Mouse (Mus musculus) CH12.LX (cell line): ENCODE results near the gene Vps35. TPM values are rescaled to one million over a fixed set of nuclear protein-coding genes. Genes with fewer than 3 reads are reported as not detected.

Experiments used
- DNase-seq: peaks from one replicate; pipeline ENCODE4 v3.0.0-alpha.2; 2013; ENCODE audit errors: extremely low read depth
- H3K27ac ChIP-seq: 2 replicates; pipeline ENCODE4 v1.5.1; 2012; ENCODE audit warnings: low read depth, mild to moderate bottlenecking, control low read depth, moderate library complexity; ENCODE audit not compliant: insufficient read depth
- H3K27me3 ChIP-seq: replicated peaks from 2 replicates; pipeline ENCODE3; 2012; ENCODE audit warnings: inconsistent platforms
- H3K36me3 ChIP-seq, 2 experiments: replicated peaks in 1 of 2; 2 replicates each; pipeline versions ENCODE3 to v1.6.1; 2012; ENCODE audit warnings: inconsistent platforms in 1 of 2, low read length in 1 of 2, mild to moderate bottlenecking in 1 of 2, mixed read lengths in 1 of 2, moderate library complexity in 1 of 2; ENCODE audit not compliant: control insufficient read depth in 1 of 2, insufficient read depth in 1 of 2
- H3K4me1 ChIP-seq, 2 experiments: 2 replicates each; pipeline ENCODE4 v1.6.1; 2012; ENCODE audit warnings: inconsistent platforms in 1 of 2, moderate library complexity in 1 of 2; ENCODE audit not compliant: insufficient read depth in 2 of 2, control insufficient read depth in 1 of 2
- H3K4me2 ChIP-seq: 2 replicates; pipeline ENCODE4 v1.6.1; 2012; ENCODE audit warnings: low read depth, mild to moderate bottlenecking, control low read depth; ENCODE audit not compliant: poor library complexity, insufficient read depth, severe bottlenecking
- H3K4me3 ChIP-seq, 3 experiments: fragments of 150-350 bp in 1 of 3; sonication (generic) in 1 of 3; replicated peaks in 1 of 3; 2 replicates each; pipeline versions ENCODE3 to v1.5.1; 2011 to 2012; ENCODE audit warnings: low read depth in 2 of 3, low read length in 2 of 3, mild to moderate bottlenecking in 2 of 3, moderate library complexity in 2 of 3, control low read depth in 1 of 3, improper control_type of control experiment in 1 of 3, inconsistent platforms in 1 of 3, mixed read lengths in 1 of 3; ENCODE audit not compliant: poor library complexity in 1 of 3
- H3K79me2 ChIP-seq: replicated peaks from 2 replicates; pipeline ENCODE4 v1.6.1; 2012; ENCODE audit warnings: mild to moderate bottlenecking, moderate library complexity; ENCODE audit not compliant: control insufficient read depth, poor library complexity, insufficient read depth, severe bottlenecking; ENCODE audit errors: extremely low read depth
- H3K9ac ChIP-seq: 2 replicates; pipeline ENCODE4 v1.6.1; 2012; ENCODE audit warnings: low read depth, mild to moderate bottlenecking, control low read depth, moderate library complexity; ENCODE audit not compliant: insufficient read depth
- H3K9me3 ChIP-seq: replicated peaks from 2 replicates; pipeline ENCODE3; 2012; ENCODE audit warnings: low read length, inconsistent platforms, mixed read lengths
- CHD1 ChIP-seq: IDR thresholded peaks from 2 replicates; pipeline ENCODE4 v1.6.1; 2012; ENCODE audit warnings: low read depth, low read length, improper control_type of control experiment, inconsistent platforms
- CHD2 ChIP-seq: IDR thresholded peaks from 2 replicates; pipeline ENCODE4 v1.6.1; 2011; ENCODE audit warnings: low read length, improper control_type of control experiment
- CTCF ChIP-seq, 2 experiments: IDR thresholded peaks in 1 of 2; conservative IDR thresholded peaks in 1 of 2; 2 replicates each; pipeline ENCODE4 v1.5.1; 2011 to 2012; ENCODE audit warnings: low read depth in 2 of 2, low read length in 2 of 2, improper control_type of control experiment in 1 of 2, inconsistent platforms in 1 of 2, mild to moderate bottlenecking in 1 of 2, moderate library complexity in 1 of 2
- E2F4 ChIP-seq: IDR thresholded peaks from 2 replicates; pipeline ENCODE4 v1.6.1; 2011; ENCODE audit warnings: low read depth, low read length, improper control_type of control experiment; ENCODE audit not compliant: insufficient replicate concordance
- ETS1 ChIP-seq: conservative IDR thresholded peaks from 2 replicates; pipeline ENCODE4 v1.6.1; 2012; ENCODE audit warnings: low read depth, mild to moderate bottlenecking, inconsistent platforms, low read length, improper control_type of control experiment, moderate library complexity
- GABPA ChIP-seq: IDR thresholded peaks from 2 replicates; pipeline ENCODE4 v1.6.1; 2012; ENCODE audit warnings: low read depth, low read length, improper control_type of control experiment, inconsistent platforms; ENCODE audit not compliant: insufficient replicate concordance
- JUND ChIP-seq: conservative IDR thresholded peaks from 2 replicates; pipeline ENCODE4 v1.6.1; 2011; ENCODE audit warnings: low read depth, low read length, improper control_type of control experiment
- MEF2A ChIP-seq: IDR thresholded peaks from 2 replicates; pipeline ENCODE4 v1.6.1; 2014; ENCODE audit warnings: low read depth, mild to moderate bottlenecking, inconsistent platforms, low read length, improper control_type of control experiment, borderline replicate concordance
- MXI1 ChIP-seq: IDR thresholded peaks from 2 replicates; pipeline ENCODE4 v1.6.1; 2011; ENCODE audit warnings: mild to moderate bottlenecking, low read depth, low read length, improper control_type of control experiment
- MYC ChIP-seq: IDR thresholded peaks from 2 replicates; pipeline ENCODE4 v1.6.1; 2011; ENCODE audit warnings: low read depth, mild to moderate bottlenecking, improper control_type of control experiment, low read length
- NELFE ChIP-seq: IDR thresholded peaks from 2 replicates; pipeline ENCODE4 v1.6.1; 2011; ENCODE audit warnings: low read depth, low read length, improper control_type of control experiment
- NRF1 ChIP-seq: IDR thresholded peaks from 2 replicates; pipeline ENCODE4 v1.6.1; 2014; ENCODE audit warnings: low read depth, mild to moderate bottlenecking, inconsistent platforms, low read length, improper control_type of control experiment, moderate library complexity
- PAX5 ChIP-seq: IDR thresholded peaks from 2 replicates; pipeline ENCODE4 v1.6.1; 2012; ENCODE audit warnings: low read length, inconsistent platforms, mixed read lengths
- POLR2A ChIP-seq: IDR thresholded peaks from 2 replicates; pipeline ENCODE4 v1.6.1; 2011; ENCODE audit warnings: low read depth, mild to moderate bottlenecking, improper control_type of control experiment, low read length
- POLR2AphosphoS2 ChIP-seq: IDR thresholded peaks from 2 replicates; pipeline ENCODE4 v1.6.1; 2011; ENCODE audit warnings: low read depth, low read length, improper control_type of control experiment
- RAD21 ChIP-seq: IDR thresholded peaks from 2 replicates; pipeline ENCODE4 v1.6.1; 2011; ENCODE audit warnings: low read depth, mild to moderate bottlenecking, low read length, improper control_type of control experiment, moderate library complexity
- RCOR1 ChIP-seq: conservative IDR thresholded peaks from 2 replicates; pipeline ENCODE4 v1.6.1; 2012; ENCODE audit warnings: low read depth, mild to moderate bottlenecking, inconsistent platforms, low read length, improper control_type of control experiment
- SIN3A ChIP-seq: IDR thresholded peaks from 2 replicates; pipeline ENCODE4 v1.6.1; 2012; ENCODE audit warnings: low read length, improper control_type of control experiment, inconsistent platforms
- SMC3 ChIP-seq: IDR thresholded peaks from 2 replicates; pipeline ENCODE4 v1.6.1; 2011; ENCODE audit warnings: low read depth, low read length, improper control_type of control experiment
- TBP ChIP-seq: conservative IDR thresholded peaks from 2 replicates; pipeline ENCODE4 v1.6.1; 2011; ENCODE audit warnings: low read depth, low read length, improper control_type of control experiment
- USF1 ChIP-seq: IDR thresholded peaks from 2 replicates; pipeline ENCODE4 v1.6.1; 2014; ENCODE audit warnings: low read depth, mild to moderate bottlenecking, inconsistent platforms, low read length, improper control_type of control experiment
- USF2 ChIP-seq: conservative IDR thresholded peaks from 2 replicates; pipeline ENCODE4 v1.6.1; 2011; ENCODE audit warnings: low read depth, low read length, improper control_type of control experiment
- ZC3H11A ChIP-seq: IDR thresholded peaks from 2 replicates; pipeline ENCODE4 v1.6.1; 2012; ENCODE audit warnings: low read depth, mild to moderate bottlenecking, inconsistent platforms, low read length, improper control_type of control experiment
- ZKSCAN1 ChIP-seq: IDR thresholded peaks from 2 replicates; pipeline ENCODE4 v1.6.1; 2012; ENCODE audit warnings: low read depth, inconsistent platforms, low read length, improper control_type of control experiment, borderline replicate concordance
- ZMIZ1 ChIP-seq: IDR thresholded peaks from 2 replicates; pipeline ENCODE4 v1.6.1; 2012; ENCODE audit warnings: low read depth, mild to moderate bottlenecking, inconsistent platforms, low read length, improper control_type of control experiment
- dilution Hi-C: fragments of 300-500 bp; cut with MboI; formaldehyde crosslinking; loops from 2 replicates; pipeline ENCODE4 v1.14.3; 2020; ENCODE audit warnings: low sequenced_read_pairs; ENCODE audit not compliant: extremely low pct_unique_long_range_greater_than_20kb, extremely low pct_ligation_motif_present
- in situ Hi-C: fragments of 300-500 bp; cut with MboI; formaldehyde crosslinking; loops from 3 replicates; pipeline ENCODE4 v1.14.3; 2019; ENCODE audit warnings: low sequenced_read_pairs, low pct_ligation_motif_present, low pct_unique_long_range_greater_than_20kb, mixed read lengths
- polyA plus RNA-seq: library from polyadenylated mRNA; unstranded; fragments of >175 nt; gene quantifications from 2 replicates; pipeline ENCODE4 v1.2.1, GENCODE M21; 2012; ENCODE audit warnings: low read depth; ENCODE audit not compliant: insufficient read length
- total RNA-seq, 2 experiments: library from RNA; depleted of rRNA; stranded (reverse); fragments of 300-350 nt in 1 of 2; fragments of >200 nt in 1 of 2; gene quantifications; 2 replicates each; pipeline ENCODE4 v1.2.3; 2012 to 2014

Gene Vps35
- total and polyA plus RNA-seq, 3 experiments, result 79.8 to 163 (median 99.2) TPM

- no peaks in the 10 kb centered on the region for H3K36me3 ChIP-seq
- no peak for TF ChIP-seq RCOR1
- no peak for TF ChIP-seq SIN3A
- no peak for TF ChIP-seq CHD1
- no peak for TF ChIP-seq E2F4
- no peak for TF ChIP-seq RAD21
- TF ChIP-seq NELFE, result no peak
- TF ChIP-seq MXI1, result no peak
- TF ChIP-seq ZMIZ1, result no peak
- no peak for TF ChIP-seq PAX5
- no peak for TF ChIP-seq MYC
- TF ChIP-seq NRF1, result no peak
- no peak for TF ChIP-seq ETS1
- TF ChIP-seq USF2, result no peak
- no peak for TF ChIP-seq JUND
- no peak for TF ChIP-seq CHD2
- no peak for TF ChIP-seq GABPA
- no peak for TF ChIP-seq POLR2AphosphoS2
- no peak for TF ChIP-seq MEF2A
- no peak for TF ChIP-seq CTCF (conservative IDR thresholded peaks at IDR 0.05 in 1 of 2, IDR thresholded peaks at IDR 0.05 in 1 of 2; ENCODE audit: low read depth in 2 of 2, low read length in 2 of 2)
- no peak for TF ChIP-seq USF1
- peaks cover 36% of the 10 kb centered on the region for H3K27me3 ChIP-seq
- dilution Hi-C loops, result no loop called here
- in situ Hi-C loops, result no loop called here
- peaks cover 4% of the 10 kb centered on the region for H3K9me3 ChIP-seq
- H3K4me2 ChIP-seq, result no peak overlapping the region
- no peak for DNase-seq
- no peak overlapping the region for H3K27ac ChIP-seq
- 0 out of 4 replicates have a peak, but pooled peaks cover 0 to 2% of the 10 kb centered on the region in 2 experiments for H3K4me1 ChIP-seq
- no peak overlapping the region for H3K4me3 ChIP-seq
- H3K79me2 ChIP-seq, result no peaks in the 10 kb centered on the region
- H3K9ac ChIP-seq, result no peak overlapping the region
Measured at GRCm38 (mm10) chr8:85220992-85221391, 78.6 kb downstream of the Vps35 start.

GRCm38 (mm10) chr8:85220220-85220619, 79.4 kb downstream of the Vps35 start:
- H3K4me2 ChIP-seq, result no peak overlapping the region
- no peaks in the 10 kb centered on the region for H3K36me3 ChIP-seq
- no peak overlapping the region for H3K9ac ChIP-seq
- no peaks in the 10 kb centered on the region for H3K79me2 ChIP-seq
- in situ Hi-C loops (no loop called here), dilution Hi-C loops (no loop called here)
- 0 out of 4 replicates have a peak, but pooled peaks cover 0 to 2% of the 10 kb centered on the region in 2 experiments for H3K4me1 ChIP-seq
- H3K27me3 ChIP-seq, result peaks cover 37% of the 10 kb centered on the region
- DNase-seq, result no peak
- H3K9me3 ChIP-seq, result peaks cover 4% of the 10 kb centered on the region
- no peak overlapping the region for H3K4me3 ChIP-seq
- no peak overlapping the region for H3K27ac ChIP-seq
- TF ChIP-seq POLR2A (no peak), SMC3 (no peak), TBP (no peak), ZKSCAN1 (no peak), ZC3H11A (no peak), CTCF (conservative IDR thresholded peaks at IDR 0.05 in 1 of 2, IDR thresholded peaks at IDR 0.05 in 1 of 2; ENCODE audit: low read depth in 2 of 2, low read length in 2 of 2) (no peak), POLR2AphosphoS2 (no peak)

Other genes starting within 250 kb of the Vps35 start
- 14.1 and 21.9 TPM in 2 replicates for gene Fbxw9, start 239.7 kb downstream of the Vps35 start, total RNA-seq (2012; rRNA removed)
- 6.4 and 7.3 TPM in 2 replicates for gene Fbxw9, start 239.7 kb downstream of the Vps35 start, total RNA-seq (2014; rRNA removed)
- 10.4 and 11.7 TPM in 2 replicates for gene Fbxw9, start 239.7 kb downstream of the Vps35 start, polyA plus RNA-seq
- gene Gm5741, start 231.8 kb downstream of the Vps35 start, total RNA-seq (2012; rRNA removed), result not detected in 2 replicates
- gene Gm5741, start 231.8 kb downstream of the Vps35 start, total RNA-seq (2014; rRNA removed), result not detected in 2 replicates
- gene Gm5741, start 231.8 kb downstream of the Vps35 start, polyA plus RNA-seq, result 1.0 TPM in 1 of 2 replicates, not detected in the other
- 44.7 and 66.4 TPM in 2 replicates for gene Dhps, start 228.0 kb downstream of the Vps35 start, total RNA-seq (2012; rRNA removed)
- 60.1 and 64.6 TPM in 2 replicates for gene Dhps, start 228.0 kb downstream of the Vps35 start, total RNA-seq (2014; rRNA removed)
- 77.3 and 88.5 TPM in 2 replicates for gene Dhps, start 228.0 kb downstream of the Vps35 start, polyA plus RNA-seq
- 34.3 and 40.9 TPM in 2 replicates for gene Wdr83os, start 219.1 kb downstream of the Vps35 start, total RNA-seq (2012; rRNA removed)
- gene Wdr83os, start 219.1 kb downstream of the Vps35 start, total RNA-seq (2014; rRNA removed), result 38.5 and 43.5 TPM in 2 replicates
- 98.3 and 103 TPM in 2 replicates for gene Wdr83os, start 219.1 kb downstream of the Vps35 start, polyA plus RNA-seq
- gene Wdr83, start 218.5 kb downstream of the Vps35 start, total RNA-seq (2012; rRNA removed), result 24.6 and 25.8 TPM in 2 replicates
- 4.8 and 5.5 TPM in 2 replicates for gene Wdr83, start 218.5 kb downstream of the Vps35 start, total RNA-seq (2014; rRNA removed)
- gene Wdr83, start 218.5 kb downstream of the Vps35 start, polyA plus RNA-seq, result 34.4 and 35.6 TPM in 2 replicates
- gene Man2b1, start 216.5 kb downstream of the Vps35 start, total RNA-seq (2012; rRNA removed), result 45.6 and 47.9 TPM in 2 replicates
- 29.1 and 29.7 TPM in 2 replicates for gene Man2b1, start 216.5 kb downstream of the Vps35 start, total RNA-seq (2014; rRNA removed)
- gene Man2b1, start 216.5 kb downstream of the Vps35 start, polyA plus RNA-seq, result 36.8 and 40.7 TPM in 2 replicates
- gene Zfp791, start 176.7 kb downstream of the Vps35 start, total RNA-seq (2012; rRNA removed), result 0.98 and 1.3 TPM in 2 replicates
- 0.72 and 1.1 TPM in 2 replicates for gene Zfp791, start 176.7 kb downstream of the Vps35 start, total RNA-seq (2014; rRNA removed)
- gene Zfp791, start 176.7 kb downstream of the Vps35 start, polyA plus RNA-seq, result 0.81 and 1.3 TPM in 2 replicates
- not detected in 2 replicates for gene Cks1brt, start 147.9 kb downstream of the Vps35 start, total RNA-seq (2012; rRNA removed)
- gene Cks1brt, start 147.9 kb downstream of the Vps35 start, total RNA-seq (2014; rRNA removed), result not detected in 2 replicates
- not detected in 2 replicates for gene Cks1brt, start 147.9 kb downstream of the Vps35 start, polyA plus RNA-seq
- not detected in 2 replicates for gene Olfr371, start 73.8 kb downstream of the Vps35 start, total RNA-seq (2012; rRNA removed)
- gene Olfr371, start 73.8 kb downstream of the Vps35 start, total RNA-seq (2014; rRNA removed), result not detected in 2 replicates
- not detected in 2 replicates for gene Olfr371, start 73.8 kb downstream of the Vps35 start, polyA plus RNA-seq
- 97.2 and 121 TPM in 2 replicates for gene Orc6, start 170 bp downstream of the Vps35 start, total RNA-seq (2012; rRNA removed)
- 238 and 242 TPM in 2 replicates for gene Orc6, start 170 bp downstream of the Vps35 start, total RNA-seq (2014; rRNA removed)
- 134 and 140 TPM in 2 replicates for gene Orc6, start 170 bp downstream of the Vps35 start, polyA plus RNA-seq
- gene Mylk3, start 86.5 kb upstream of the Vps35 start, total RNA-seq (2012; rRNA removed), result 0.04 and 0.08 TPM in 2 replicates
- gene Mylk3, start 86.5 kb upstream of the Vps35 start, total RNA-seq (2014; rRNA removed), result 0.07 TPM in 2 replicates
- gene Mylk3, start 86.5 kb upstream of the Vps35 start, polyA plus RNA-seq, result not detected in 2 replicates
- 10.2 and 10.3 TPM in 2 replicates for gene 4921524J17Rik, start 133.0 kb upstream of the Vps35 start, total RNA-seq (2012; rRNA removed)
- gene 4921524J17Rik, start 133.0 kb upstream of the Vps35 start, total RNA-seq (2014; rRNA removed), result 25.1 and 25.2 TPM in 2 replicates
- gene 4921524J17Rik, start 133.0 kb upstream of the Vps35 start, polyA plus RNA-seq, result 28.8 and 36.5 TPM in 2 replicates
- 24.8 and 50.0 TPM in 2 replicates for gene Gpt2, start 192.8 kb upstream of the Vps35 start, total RNA-seq (2012; rRNA removed)
- gene Gpt2, start 192.8 kb upstream of the Vps35 start, total RNA-seq (2014; rRNA removed), result 37.8 and 39.8 TPM in 2 replicates
- gene Gpt2, start 192.8 kb upstream of the Vps35 start, polyA plus RNA-seq, result 29.7 and 37.2 TPM in 2 replicates